Mouse (Mus musculus) G1E-ER4 (cell line): ENCODE measurements around the gene Ppp2r5d. TPM values are rescaled to one million over a fixed set of nuclear protein-coding genes. Genes with fewer than 3 reads are reported as not detected.

Experiments
- GATA1 ChIP-seq: IDR thresholded peaks from one replicate; pipeline ENCODE4 v1.8.0; 2012; ENCODE audit warnings: low read length, inconsistent platforms
- polyA plus RNA-seq: library from polyadenylated mRNA; stranded (reverse); fragments of >175 nt; gene quantifications from 2 replicates; pipeline ENCODE4 v1.2.3, GENCODE M21; 2012

The Ppp2r5d gene
- polyA plus RNA-seq, 1 experiment, result 94.3 TPM

DNA sequence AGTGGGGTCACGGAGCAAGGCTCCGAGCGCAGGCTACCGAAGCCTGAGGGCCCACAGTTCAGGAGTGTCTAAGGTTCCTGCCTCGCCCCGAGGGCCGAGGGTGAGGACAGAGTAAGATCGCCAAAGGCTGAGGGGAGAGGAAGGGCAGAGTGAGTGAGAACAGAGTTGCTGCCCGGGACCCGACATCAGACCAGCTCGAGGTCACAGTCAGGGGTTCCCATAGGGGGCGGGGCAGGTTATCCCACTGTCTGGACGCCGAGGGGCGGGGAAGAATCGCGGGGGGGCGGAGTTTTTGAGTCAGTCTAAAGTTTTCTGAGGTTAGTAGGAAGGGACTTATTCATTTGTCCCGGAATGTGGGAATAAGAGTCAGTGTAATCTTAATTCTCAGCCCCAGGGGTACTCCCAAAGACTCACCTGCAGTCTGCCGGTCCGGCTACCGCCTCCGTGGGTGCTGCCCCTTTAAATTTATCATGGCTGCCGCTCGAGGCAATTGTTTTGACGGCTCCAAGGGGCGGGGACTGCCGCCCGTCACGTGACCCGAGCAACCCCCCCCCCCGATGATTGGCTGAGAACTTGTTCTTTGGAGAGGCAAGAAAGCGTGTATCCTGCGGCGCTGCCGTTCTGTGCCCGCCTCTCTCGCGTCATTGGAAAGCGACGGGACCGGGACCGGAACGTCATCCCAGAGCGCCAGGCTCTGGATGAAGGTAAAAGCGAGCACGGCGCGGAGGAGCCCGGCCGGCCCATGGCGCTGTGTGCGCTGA, 59.2 kb downstream of the Ppp2r5d start, which contains the start of the genes Klc4 and Mrpl2:
Gene Klc4, minus strand, starts transcription at position 462 of the 761 bp plus-strand sequence.
Gene Mrpl2, plus strand, starts transcription at position 669 of the 761 bp plus-strand sequence.
- no peak for TF ChIP-seq GATA1

DNA sequence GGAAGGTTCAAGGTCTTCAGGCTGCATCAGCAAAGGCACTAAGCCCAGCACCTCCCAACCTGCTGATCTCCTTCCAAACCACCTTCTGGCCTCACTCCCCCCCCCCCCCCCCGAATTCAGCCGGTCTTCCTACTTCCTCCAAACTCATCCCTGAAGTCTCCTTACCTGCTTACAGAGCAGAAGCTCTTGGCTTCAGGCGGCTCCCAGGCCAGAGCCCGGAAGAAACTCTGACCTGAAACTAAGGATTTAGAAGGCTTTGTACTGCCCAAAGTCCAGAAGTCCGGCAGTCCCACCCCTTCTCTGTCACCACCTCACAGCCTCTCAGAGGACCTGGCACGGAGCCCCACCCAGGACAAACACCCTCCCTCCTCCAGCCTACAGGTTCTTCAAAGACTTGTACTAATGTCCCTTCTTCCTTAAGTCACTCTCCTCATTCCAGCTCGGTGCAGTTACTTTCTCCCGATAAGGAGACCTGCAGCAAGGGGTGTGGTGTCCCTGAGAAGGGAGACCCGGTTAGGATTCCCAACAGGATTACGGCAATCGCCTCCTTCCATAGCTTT, 59.9 kb downstream of the Ppp2r5d start:
- no peak for TF ChIP-seq GATA1

DNA sequence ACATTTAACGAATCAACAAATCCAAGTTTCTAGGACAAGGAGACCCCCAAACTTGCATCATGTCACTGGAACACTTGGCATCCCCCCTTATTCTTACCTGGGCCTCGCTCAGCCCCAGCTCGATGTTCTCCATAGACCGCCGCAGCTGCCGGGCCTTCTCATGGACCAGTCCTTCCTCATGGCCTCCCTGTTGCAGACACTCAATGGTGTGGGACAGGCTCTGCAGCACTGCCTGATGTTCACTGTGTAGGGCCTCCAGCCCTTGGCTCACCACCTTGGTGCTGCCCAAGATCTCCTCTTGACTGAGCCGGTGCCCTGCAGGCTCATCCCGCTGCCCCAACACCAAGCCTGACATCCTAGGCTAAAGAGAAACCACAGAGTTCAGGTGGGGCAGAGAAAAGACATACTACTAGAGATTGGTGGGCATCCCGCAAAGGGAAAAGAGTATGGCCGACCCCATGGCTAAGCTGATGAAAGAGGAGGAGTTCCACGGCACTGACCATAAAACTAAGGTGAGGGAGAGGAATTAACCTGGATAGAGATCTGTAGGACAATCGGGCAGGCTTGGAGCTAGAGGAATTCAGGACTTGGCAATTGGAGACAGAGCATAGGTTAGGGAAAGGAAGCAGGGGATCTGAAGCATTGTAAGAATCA, 60.6 kb downstream of the Ppp2r5d start:
- no peak for TF ChIP-seq GATA1

DNA sequence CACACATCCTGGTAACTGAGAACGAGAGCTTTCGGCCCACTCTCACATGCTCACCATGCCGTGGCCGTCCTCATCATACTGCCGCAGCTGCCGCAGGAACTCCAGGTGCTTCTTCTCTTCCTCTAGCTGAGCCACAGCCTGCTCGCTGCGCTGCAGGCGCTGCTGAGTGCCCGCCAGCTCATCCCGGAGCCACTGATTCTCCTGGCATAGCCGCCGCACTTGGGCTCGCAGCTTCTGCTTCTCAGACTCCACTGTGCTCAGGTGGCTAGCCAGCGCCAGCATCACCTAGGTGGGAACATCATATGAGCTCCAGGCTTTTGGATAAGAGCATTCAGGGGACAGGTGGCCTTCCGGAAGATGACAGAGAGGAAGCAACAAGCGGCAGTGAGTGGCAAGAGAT, 62.9 kb downstream of the Ppp2r5d start:
- no peak for TF ChIP-seq GATA1

DNA sequence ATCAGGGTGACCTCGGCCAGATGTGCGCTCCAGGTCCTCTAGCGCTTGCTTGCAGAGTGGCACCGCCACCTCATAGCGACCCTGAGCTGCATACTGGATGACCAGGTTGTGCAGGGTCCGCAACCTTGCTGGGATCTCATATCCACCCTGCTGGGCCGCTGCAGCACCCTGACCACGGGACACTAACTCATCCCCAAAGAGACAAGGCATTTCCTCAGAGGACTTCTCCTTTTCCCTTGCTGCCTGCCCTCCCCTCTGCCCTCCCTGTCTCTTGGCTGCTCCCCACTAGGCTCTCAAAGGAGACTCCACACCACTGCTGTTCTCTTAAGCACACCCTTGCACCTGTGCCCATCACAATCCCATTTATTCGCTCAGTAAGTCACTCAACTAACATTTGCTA, 65.0 kb downstream of the Ppp2r5d start:
- TF ChIP-seq GATA1, result no peak

DNA sequence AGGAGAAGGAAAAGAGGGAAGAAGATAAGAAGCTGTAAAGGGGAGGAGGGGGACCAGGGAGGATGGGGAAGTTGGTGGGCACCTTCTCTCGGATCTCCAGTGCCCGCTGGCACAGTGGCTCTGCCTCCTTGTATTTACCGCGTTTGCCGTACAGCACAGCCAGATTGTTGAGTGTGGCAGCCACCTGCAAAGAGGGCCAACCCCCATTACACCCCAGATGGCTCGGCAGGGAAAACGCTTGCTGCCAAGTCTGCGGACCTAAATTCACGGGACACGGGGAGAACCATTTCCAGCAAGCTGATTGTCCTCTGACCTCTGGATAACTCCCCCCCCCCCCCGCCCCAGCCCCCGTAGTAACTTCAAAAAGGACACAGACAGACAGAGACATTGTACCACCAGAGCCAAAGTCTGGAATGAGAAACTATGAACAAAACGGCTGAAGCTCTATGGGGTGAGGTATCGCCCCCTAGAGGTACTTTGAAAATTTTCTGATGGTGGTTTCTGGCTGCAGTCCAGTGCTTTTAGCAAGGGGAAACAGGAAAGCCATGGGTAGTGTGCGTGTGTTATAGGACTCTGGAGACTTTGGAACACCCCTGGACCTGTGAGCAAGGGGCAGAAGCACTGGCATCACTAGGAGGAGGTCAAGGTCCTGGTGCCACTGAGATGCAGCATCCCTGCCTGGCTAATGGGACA, 67.9 kb downstream of the Ppp2r5d start:
- no peak for TF ChIP-seq GATA1

Other genes starting within 250 kb of the Ppp2r5d start
- gene Ttbk1, start 217.4 kb downstream of the Ppp2r5d start, polyA plus RNA-seq, result not detected in 2 replicates
- 45.3 and 54.4 TPM in 2 replicates for gene Dnph1, start 208.4 kb downstream of the Ppp2r5d start, polyA plus RNA-seq
- 0.48 and 0.79 TPM in 2 replicates for gene Cul9, start 158.7 kb downstream of the Ppp2r5d start, polyA plus RNA-seq
- 142 and 147 TPM in 2 replicates for gene Srf, start 148.9 kb downstream of the Ppp2r5d start, polyA plus RNA-seq
- not detected in 2 replicates for gene Ptk7, start 75.6 kb downstream of the Ppp2r5d start, polyA plus RNA-seq
- gene Klc4, start 59.1 kb downstream of the Ppp2r5d start, polyA plus RNA-seq, result 6.4 and 7.8 TPM in 2 replicates
- gene Mrpl2, start 58.9 kb downstream of the Ppp2r5d start, polyA plus RNA-seq, result 790 and 1,047 TPM in 2 replicates
- 94.6 and 117 TPM in 2 replicates for gene Cul7, start 54.8 kb downstream of the Ppp2r5d start, polyA plus RNA-seq
- 38.5 and 49.7 TPM in 2 replicates for gene Rrp36, start 30.8 kb downstream of the Ppp2r5d start, polyA plus RNA-seq
- 119 and 135 TPM in 2 replicates for gene Mea1, start 26.3 kb downstream of the Ppp2r5d start, polyA plus RNA-seq
- 255 and 339 TPM in 2 replicates for gene Klhdc3, start 24.2 kb downstream of the Ppp2r5d start, polyA plus RNA-seq
- 39.0 and 43.4 TPM in 2 replicates for gene Pex6, start 6.4 kb upstream of the Ppp2r5d start, polyA plus RNA-seq
- 0.16 and 0.37 TPM in 2 replicates for gene Gnmt, start 24.1 kb upstream of the Ppp2r5d start, polyA plus RNA-seq
- 72.4 and 81.9 TPM in 2 replicates for gene Cnpy3, start 47.1 kb upstream of the Ppp2r5d start, polyA plus RNA-seq
- not detected in 2 replicates for gene Ptcra, start 58.6 kb upstream of the Ppp2r5d start, polyA plus RNA-seq
- gene 2310039H08Rik, start 67.5 kb upstream of the Ppp2r5d start, polyA plus RNA-seq, result 144 and 204 TPM in 2 replicates
- 6.3 and 11.6 TPM in 2 replicates for gene Rpl7l1, start 77.6 kb upstream of the Ppp2r5d start, polyA plus RNA-seq
- 8.4 and 9.8 TPM in 2 replicates for gene Bicral, start 153.4 kb upstream of the Ppp2r5d start, polyA plus RNA-seq
- 33.2 and 44.9 TPM in 2 replicates for gene Tbcc, start 185.6 kb upstream of the Ppp2r5d start, polyA plus RNA-seq
- not detected in 2 replicates for gene Prph2, start 205.3 kb upstream of the Ppp2r5d start, polyA plus RNA-seq